Mouse (Mus musculus): ENCODE data around the gene Mrpl43. TPM values are rescaled to one million over a fixed set of nuclear protein-coding genes. Genes with fewer than 3 reads are reported as not detected.
A peak's percentile ranks its signal among the peaks of the same experiment; 100 is the strongest.
"Not testable (repeated sequence)": the region's sequence is repeated elsewhere in the genome, so short reads cannot be mapped to it uniquely, and the experiment has no call there.

Mrpl43 gene
- total RNA-seq (2022), result 10 to 100 TPM; 43.9 to 59.9 (median 54.3) TPM

DNA sequence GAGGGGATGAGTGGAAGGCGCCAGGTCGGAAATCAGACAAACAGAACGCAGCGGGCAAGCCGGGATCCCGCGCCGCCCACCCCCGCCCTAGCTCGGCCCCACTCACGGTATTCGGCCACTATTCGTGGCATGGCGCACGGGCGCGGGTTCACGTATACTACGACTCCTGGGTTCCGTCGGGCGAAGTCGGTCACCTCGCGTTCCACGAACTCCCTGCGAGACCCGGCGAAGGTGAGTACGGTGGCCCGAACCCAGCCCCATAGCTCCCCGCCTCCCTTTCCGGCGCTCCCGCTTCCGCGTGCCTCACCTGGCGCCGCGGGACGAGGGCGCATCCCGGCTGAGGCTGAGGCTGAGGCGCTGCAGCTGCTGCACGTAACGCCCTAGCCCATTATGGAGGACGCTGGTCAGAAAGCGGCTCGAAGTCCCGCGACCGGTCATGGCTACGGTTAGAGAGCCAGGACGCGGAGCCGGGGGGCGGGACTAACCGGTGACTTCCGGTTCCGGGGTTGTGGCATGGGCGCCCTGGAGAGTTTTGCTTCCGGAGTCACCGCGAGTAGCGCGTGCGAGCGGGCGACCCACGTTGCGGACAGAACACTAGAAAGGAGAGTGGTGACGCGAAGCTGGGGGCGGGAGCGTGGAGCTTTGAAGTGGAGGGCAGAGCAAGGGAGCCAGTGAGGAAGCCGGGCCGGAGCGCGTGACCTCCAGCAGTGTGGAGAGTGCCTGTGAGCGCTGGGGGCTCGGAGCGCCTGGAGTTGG lies at the start of gene Mrpl43:
Gene Mrpl43, minus strand, starts transcription at position 486 of the 756 bp plus-strand sequence.
- DNase-seq (ENCODE audit: low spot score), result peak; percentile 94

DNA sequence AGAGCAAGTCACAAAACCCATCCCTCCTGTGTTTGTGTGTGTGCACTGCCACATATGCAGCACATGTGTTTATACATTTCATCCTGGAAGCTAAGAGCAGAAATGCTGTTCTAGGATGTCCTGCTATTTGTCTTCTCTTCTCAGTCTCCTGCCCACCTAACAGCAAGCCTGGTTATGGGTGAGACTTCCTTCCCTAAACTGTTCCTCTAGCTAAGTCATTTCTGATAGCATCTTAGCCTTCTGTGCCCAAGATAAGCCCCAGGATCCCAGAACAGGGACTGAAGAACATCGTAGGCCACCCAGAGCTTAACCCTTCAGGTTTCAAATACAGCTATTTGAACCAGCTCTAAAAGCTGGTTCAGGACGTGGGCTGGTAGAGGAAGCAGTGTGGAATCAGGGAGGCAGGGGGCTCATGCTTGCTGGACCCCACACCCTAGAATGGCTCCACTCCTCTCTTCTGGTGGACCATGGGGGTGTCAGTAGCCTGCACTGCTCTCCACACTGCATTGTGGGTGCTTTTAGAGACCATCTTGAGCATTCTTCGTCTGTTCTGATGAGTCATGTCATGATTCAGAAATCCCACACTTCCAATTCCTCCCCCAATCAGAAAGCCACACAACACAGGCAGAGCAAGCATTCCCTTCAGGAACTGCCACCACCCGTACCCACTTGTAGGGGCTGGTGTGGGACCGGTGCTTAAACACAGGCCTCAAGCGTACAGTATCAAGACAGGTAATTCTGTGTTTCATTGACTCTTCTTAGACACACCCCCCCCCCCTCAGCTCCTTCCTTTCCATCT lies 48.8 kb upstream of the Mrpl43 start:
- no peak for DNase-seq (ENCODE audit: low spot score)

DNA sequence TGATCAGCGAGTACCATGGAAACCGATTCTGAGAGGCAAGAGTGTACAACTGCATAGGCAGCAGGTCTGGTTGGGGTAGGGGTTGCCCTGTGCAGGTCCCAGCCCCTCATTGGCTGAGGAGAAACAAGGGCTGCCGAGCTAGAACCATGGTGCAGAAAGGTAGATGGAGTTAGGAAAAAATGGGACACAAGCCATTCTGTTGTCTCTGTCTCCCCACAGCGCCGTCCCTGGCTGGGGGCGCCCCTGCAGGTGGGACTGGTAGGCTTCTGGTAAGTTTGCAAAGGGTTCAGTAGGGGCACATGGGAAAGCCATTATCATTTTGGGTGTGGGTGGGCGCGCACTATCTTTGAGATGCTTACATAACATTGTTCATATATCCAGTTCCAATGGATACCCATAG lies 47.2 kb upstream of the Mrpl43 start:
- DNase-seq (ENCODE audit: low spot score), result no peak

DNA sequence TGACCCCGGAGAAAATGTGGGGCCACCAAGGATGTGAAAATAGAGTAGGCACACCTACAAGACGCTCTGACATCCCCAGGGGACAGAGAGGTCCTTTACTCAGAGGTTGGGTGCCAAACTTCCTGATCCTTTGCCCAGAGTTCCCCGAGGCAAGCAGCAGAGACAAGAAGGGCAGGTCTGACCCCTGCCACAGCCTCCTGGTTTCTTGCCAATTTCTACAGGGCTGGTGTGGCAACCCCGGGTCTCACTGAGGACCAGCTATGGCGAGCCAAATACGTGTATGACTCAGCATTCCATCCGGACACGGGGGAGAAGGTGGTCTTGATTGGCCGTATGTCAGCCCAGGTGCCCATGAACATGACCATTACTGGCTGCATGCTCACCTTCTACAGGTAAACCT lies 43.3 kb upstream of the Mrpl43 start:
- DNase-seq (ENCODE audit: low spot score), result no peak

DNA sequence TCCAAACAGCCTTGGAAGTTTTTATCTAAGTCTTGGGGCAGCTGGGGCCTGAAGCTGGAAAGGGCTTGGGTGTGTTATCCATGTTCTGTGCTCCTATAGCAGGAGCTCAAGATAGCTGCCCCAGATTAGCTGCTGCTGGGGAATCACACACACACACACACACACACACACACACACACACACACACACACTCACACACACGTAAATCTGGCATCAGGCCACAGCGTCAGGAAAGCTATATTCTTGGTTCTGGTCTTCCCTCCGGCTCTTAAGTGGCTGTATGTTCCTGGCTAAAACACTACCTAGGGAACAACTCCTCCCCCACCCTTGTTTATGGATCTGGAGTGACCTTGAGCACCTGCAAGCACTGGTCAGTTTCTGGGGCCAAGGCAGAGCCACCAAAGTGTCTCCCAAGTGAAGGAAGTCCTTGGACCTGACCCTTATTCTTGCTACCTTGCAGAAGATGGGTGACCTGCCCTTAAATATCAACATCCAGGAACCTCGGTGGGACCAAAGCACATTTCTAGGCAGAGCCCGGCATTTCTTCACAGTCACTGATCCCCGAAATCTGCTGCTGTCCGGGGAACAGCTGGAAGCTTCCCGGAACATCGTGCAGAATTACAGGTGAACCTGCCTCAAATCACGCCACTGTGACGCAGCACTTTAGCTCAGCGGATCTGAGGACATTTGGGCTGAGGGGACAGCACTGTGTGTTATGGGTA lies 42.6 kb upstream of the Mrpl43 start:
- DNase-seq (ENCODE audit: low spot score), result no peak

DNA sequence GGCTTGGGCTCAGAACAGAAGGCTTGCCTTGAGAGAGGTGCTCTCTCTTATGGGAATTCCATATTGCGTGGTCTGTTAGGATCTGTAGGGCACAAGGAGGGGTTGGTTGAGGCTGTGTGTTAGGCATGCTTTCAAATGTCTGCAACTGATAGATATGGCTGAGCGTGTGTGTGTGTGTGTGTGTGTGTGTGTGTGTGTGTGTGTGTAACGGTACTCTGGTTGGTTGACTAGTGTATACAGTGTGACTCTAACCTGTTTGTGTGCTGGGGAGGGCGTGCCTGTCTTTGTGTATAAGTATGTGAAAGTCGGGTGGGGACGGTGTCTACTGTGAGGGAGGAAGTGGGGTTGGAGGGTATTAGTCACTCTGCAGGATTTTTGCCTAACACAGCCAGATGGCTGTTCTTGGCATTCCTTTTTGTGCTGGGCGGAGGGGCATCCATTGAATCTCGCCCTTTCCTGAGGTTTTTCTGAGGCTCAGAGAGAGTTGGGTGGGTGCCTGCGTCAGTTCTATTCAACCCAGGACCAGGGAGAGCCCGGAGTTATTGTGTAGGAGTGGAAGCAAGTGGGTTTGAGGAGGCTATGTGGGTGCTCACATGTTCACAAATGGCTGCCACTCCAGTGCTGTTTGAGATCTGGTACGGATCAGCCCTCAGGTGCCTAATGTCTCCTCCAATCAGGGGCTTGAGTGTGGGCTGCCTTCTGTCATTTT lies 41.8 kb upstream of the Mrpl43 start:
- DNase-seq (ENCODE audit: low spot score), result peak; percentile 74

DNA sequence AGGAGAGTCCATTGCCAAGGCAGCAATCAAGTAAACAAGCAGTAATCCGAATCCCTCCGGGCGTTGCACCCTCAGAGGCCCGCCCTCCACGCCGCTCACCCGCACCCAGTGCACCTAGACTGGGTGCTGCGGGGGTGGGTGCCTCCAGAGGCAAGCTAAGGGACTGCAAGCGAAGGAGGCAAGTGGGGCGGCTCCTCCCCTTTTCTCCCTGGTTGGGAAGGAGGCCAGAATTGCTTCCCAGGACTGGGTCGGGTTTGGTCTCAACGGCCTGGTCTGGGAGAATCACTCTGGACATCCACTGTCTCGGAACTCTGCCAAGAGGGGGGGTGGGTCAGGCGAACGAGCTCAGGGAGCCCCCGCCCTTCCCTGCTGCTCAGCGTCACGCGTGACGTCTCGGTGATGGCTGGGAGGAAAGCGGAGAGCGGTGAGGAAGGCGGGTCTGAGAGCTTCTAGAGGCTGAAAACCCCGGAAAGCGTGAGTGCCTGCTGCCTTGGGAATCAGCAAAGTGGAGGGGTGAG lies 41.2 kb upstream of the Mrpl43 start, which contains the start of gene Sfxn3:
Gene Sfxn3, plus strand, starts transcription at position 87 of the 518 bp plus-strand sequence.
- DNase-seq (ENCODE audit: low spot score), result peak; percentile 96

DNA sequence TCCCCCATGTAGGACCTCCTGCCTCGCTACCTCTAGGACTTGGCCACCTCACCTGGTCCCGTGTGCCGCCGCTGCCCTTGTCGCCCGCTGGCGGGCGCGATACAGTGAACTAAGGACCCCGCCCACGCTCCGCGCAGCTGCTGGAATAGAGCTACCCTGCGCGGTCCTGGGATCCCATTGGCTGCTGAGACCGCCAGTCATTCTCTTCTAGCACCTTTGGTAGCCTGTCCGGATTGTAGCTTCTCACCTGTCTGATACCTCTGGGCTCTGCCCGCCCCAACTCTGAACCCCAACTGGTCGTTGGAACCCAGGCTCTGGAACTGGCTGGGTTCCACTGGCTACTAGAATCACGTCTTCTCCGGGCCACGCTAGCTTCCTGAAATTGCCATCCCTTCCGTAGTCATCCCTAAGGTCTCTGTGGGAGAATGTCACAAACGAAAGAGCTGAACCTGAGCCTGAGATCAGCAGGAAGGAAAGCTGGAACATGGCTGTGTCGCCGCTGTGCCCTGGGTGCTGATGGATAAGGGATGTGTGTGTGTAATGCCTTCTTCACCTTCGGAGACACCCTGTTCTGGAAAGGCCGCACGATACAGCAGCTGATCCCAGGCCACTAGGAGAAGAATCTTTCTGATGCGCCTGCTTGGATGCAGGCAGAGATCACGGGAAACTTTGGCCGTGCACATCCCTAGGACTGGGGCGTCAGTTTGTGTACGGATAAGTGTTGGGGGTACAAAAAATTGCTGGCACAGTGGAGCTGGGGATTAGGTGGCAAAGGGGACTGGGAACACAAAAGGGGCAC lies 40.5 kb upstream of the Mrpl43 start:
- DNase-seq (ENCODE audit: low spot score), result peak; percentile 75

DNA sequence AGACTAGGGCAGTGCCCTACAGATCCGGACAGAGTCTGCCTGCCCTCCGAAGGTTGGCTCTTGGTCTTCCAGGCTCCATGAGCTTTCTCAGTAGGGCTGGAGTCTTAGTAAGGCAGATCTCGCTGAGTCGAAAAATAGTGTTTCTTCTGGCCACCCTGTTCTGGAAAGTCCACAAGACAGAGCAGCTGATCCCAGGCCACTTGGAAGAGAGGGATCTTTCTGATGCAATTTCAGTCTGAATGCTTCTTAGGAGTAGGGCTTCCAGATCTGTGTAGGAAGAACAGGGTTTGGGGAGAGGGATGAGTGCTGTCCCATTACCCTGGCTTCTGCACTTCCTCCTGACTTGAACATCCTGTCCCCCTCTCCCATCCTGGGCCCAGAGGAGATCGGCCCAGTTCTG lies 39.4 kb upstream of the Mrpl43 start, which contains the start of gene Pdzd7:
Gene Pdzd7, minus strand, starts transcription at position 67 of the 400 bp plus-strand sequence.
- no peak for DNase-seq (ENCODE audit: low spot score)

DNA sequence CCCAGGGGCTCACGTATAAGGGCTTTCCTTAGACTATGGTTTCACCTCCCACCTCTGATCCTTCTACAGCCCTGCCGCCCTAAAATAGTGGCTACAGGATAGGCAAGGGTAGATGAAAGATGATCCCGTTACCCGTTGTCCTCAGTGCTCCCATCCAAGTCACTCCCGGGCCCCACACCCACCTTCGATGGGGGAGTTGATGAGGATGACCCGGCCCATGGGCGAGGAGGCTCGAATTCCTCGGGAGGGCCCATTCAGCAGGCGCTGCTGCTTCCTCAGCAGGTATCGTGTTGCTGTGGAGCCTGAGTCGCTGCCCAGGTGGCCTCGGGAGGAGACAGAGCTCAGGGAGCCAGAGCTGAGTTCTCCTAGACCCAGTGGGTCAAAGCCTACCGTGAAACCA lies 39.0 kb upstream of the Mrpl43 start:
- no peak for DNase-seq (ENCODE audit: low spot score)

DNA sequence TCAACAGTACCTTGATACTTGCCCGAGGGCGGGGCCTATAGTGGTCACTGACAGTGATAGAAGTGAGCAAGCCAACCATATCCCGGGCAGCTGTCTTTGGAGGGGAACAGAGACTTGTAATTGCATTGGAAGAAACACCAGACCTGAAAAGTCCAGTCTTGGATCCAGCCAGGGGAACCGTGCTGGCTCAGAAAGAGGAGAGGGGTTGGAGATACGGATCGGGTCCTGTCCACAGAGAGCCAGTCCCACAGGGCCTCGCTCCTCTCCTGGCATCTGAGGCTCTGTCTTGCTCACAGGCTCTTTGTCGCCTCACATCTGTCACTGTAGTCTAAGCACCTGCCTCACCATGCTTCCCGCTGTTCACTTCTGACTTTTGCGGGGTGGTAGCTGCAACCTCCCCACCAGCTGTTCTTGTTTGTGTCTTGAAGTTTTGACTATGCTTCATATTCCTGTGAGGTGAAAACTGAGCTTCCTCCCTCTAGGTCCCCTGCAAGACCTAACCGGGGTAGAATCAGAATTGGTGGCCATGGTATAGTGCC lies 38.2 kb upstream of the Mrpl43 start:
- no peak for DNase-seq (ENCODE audit: low spot score)

DNA sequence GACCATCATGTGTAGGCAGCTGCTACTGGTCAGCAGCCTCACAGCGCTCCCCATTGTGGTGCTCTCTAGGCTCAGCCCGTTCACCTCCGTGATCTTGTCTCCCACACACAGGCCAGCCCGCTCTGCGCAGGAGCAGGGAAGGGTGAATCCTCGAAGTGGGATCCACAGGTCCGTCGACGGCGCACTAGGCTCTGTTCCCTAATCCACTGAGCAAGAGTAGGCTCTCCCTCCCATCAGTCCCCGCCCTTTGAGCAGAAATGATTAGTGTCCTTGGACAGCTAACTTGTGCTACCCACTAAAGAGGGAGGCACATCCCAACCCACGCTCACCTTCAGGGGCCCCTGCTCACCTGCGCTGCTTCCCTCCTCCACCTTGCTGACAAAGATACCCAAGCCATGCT lies 34.0 kb upstream of the Mrpl43 start:
- DNase-seq (ENCODE audit: low spot score), result no peak

DNA sequence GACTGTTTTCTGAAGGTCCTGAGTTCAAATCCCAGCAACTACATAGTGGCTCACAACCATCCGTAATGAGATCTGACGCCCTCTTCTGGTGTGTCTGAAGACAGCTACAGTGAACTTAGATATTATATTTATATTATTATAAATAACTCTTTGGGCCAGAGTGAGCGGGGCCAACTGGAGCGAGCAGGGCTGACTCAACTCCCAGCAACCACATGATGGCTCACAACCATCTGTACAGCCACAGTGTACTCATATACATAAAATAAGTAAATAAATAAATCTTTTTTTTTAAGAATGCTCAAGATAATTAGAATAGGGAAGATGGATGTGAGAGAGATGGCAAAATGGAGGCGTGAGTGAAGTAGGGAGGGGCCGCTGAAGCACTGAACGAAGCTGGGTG lies 32.0 kb upstream of the Mrpl43 start:
- not testable (repeated sequence) for DNase-seq (ENCODE audit: low spot score)

DNA sequence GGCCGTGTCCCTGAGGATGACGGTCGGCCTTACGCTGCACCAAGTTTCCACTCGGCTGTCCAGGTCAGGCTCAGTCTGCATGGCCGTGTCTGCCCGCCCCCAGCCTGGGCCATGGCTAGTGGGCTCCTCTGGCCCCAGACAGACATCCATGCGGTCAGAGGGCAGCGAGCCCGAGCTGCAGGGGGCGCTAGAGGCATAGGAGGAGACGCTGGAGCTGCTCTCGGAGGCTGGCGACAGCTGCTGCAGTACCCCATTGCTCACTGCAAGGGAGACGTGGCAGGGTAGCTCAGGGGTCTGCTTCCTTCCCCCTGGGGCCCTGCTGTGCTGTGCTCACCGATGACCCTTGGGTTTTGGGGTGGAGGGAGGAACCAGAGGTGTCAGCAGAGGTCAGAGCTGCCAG lies 30.6 kb upstream of the Mrpl43 start:
- no peak for DNase-seq (ENCODE audit: low spot score)

DNA sequence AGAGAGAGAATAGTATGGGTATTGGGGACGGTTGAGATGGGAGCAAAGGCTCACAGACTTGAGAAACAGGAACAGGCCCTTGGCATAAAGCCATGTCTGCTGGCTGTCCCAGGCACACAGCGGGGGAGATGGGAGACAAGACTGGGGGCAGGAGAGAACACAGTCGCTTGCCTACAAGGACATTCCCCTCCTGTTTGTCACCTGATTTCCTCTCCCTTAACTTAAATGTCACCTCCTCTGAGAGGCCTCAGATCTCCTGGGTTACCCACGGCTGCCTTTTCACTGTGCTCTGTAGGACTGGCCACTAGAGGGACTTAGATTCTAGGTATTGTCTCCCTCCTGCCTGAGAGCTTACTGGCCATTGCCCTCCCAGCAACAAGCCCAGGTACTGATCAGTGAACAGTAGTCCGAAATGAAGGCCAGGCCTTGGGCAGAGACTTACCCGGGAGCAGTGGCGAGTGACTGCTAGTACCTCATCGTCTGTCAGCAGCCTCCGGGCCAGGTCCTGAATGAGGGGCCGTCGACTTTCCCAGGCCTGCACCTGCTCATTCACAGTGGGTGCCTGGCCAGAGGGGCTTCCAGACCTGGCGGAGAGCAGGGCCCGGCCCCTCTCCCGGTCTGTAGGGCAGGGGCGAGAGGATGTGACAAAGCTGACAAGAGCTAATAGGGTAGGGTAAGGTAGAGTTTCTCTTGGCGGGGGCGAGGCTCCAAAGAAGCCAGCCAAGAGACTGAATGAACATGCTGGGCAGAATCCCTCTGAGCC lies 26.5 kb upstream of the Mrpl43 start:
- DNase-seq (ENCODE audit: low spot score), result no peak

DNA sequence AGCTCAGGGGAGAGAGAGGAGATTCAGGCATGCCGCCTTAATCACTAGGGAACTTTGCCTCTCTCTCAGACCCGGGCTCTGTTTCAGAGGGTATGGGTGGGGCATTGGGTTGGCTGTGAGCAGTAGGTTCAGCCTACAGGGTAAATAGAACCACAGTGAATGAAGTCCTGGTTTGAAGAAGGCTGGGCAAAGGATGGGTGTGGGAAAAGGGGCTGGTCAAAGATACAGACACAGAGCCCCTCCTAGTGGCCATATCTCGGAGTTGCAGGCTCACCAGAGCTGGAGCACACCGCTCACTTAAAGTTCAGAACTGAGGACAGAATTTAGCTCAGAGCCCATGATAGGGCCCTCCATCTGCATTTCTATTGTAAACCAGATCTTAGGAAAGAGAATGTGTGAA lies 25.5 kb upstream of the Mrpl43 start:
- peak; percentile 79 for DNase-seq (ENCODE audit: low spot score)

DNA sequence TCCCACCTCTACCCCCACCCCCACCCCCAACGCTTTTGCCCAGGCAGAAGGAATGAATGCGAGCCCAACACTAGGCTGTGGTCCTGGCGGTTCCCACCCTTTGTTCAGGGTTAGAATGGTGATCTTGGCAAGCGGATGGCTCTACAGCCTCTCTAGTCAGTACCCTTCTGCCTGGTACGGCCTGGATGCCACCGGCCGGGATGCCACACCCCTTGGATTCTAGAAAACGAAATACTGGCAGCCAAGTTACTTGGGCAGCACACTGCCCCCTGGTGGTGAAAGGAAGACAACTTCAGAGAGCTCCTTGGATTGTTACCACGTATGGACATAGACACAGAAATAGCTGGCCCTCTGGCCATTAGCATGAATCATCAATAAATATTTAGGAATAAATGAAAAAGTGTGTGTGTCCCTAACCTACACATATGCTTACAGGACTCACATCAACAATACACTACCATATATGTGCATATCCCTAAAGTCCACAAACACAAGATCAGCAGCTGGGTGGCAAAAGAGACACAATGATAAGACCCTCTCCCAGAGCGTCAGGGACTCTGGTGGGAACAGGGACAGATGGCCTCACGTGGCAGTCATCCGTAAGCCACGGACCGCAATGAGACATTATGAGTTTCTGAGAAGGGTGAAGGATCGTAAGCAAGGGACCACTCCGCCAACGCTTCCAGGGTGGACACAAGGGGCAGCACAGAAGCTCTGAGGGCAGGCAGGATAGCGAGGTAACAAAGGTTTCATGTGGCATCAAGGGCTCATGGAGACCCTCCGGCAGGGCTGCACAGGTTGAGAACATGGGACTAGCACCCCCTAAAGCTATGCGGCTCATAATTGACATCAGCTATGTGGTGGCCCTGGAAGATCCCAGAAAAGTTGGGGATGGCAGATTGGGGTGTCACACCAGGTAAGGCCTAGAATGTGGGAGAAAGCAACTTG lies 24.8 kb upstream of the Mrpl43 start:
- peak; percentile 80 for DNase-seq (ENCODE audit: low spot score)

DNA sequence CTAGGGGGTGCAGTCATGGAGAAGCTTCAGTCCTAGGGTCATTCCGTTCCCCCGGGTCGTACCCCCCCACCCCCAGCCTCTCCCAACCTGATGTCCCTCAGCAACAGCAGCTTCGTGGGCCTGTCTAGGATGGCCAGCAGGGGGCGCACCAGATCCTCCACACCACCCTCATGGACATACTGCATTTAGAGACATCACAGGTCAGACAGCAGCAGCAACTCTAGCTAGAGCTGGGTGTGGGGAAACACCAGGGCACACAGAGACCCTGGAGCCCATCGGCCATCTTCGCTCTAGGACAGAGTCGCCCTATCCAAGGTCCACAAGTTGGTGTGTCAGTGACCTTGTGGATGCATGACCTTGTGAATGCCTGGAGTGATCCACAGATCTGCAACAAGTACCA lies 23.9 kb upstream of the Mrpl43 start:
- no peak for DNase-seq (ENCODE audit: low spot score)

Measured in heart, adult 8-10 months (tissue).